Mouse (Mus musculus): ENCODE measurements at regions not wholly inside any gene's neighbourhood (a gene's known extent, or its start where the extent isn't known, plus 50 kb on each side); places are given as distances from the start of the nearest gene placed in this dataset.

DNA sequence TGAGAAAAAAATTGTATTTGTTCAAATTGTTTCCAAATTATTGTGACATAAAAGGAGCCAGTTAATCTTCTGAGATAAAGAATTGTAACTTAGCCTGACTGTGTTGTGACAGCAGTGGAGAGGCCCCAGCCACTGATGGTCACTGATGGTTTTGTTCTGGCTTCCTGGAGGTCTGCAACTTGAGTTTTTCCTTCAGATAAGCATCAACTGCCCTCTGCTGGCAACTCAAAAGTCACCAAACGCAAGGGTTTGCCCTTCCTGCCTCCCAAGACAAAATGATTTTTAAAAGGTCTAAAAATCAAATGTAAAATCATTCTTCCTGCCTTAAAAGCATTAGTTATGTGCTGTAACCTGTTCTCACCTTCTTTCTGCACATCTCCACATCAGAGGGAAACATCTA lies 382.6 kb downstream of the 9430069I07Rik start:
- no peak for TF ChIP-seq EP300 (IDR thresholded peaks at IDR 0.05; ENCODE audit: low read depth)
- TF ChIP-seq CTCF (IDR thresholded peaks at IDR 0.05; ENCODE audit: low read depth) = no peak

Measured in liver, postnatal 0 days (tissue).